Mouse (Mus musculus): ENCODE measurements around the gene Rbp2. TPM values are rescaled to one million over a fixed set of nuclear protein-coding genes. Genes with fewer than 3 reads are reported as not detected.
A peak's percentile ranks its signal among the peaks of the same experiment; 100 is the strongest.

Rbp2 gene
- 69.0 and 485 TPM in 2 replicates for polyA plus RNA-seq (2012; rRNA removed)

DNA sequence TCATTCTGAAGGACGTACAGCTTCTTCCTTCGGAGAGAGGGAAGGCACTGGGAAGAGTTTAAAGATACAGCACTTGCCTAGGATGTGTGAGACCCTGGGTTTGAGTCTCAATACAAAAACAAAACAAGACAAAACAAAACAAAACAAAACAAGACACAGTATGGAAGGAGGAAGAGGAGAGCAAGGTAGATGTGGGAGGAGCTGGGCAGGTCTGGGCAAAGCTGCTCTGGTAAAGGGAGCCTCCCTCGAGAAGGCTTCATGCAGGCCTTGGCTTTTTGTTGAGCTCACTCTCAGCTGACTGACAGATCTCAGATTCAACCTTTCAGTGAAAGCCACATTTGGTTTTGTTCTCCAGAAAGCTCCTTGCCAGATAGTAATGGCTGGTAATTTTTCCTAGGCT, at the start of gene Rbp2:
Rbp2 (plus strand) TSS at position 301 of the 400 bp plus-strand sequence.
- WGBS, result 92% methylated on average over 3 of the region's 3 CpGs
- DNase-seq (ENCODE audit: low read depth, low spot score), result no peak

DNA sequence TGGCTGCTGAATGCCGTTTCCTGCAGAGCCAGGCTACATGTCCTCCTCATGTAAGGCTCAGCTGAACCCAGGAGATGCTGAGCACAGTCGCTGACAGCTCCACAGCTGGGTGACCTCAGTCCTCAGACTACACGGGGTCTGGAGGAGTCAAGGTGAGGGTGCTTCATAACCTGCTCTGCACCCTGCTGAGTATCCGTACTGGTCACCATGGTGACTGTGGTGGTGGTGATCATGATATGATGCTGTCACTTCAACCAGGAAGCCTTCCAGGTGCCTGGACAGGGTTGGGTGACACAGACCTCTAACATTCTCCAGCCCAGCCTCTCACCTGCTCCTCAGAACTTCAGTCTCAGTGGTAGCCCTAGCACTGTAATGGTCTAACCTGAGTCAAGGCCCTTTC, 48.1 kb upstream of the Rbp2 start:
- DNase-seq (ENCODE audit: low read depth, low spot score), result no peak
- WGBS, result 85% methylated on average over 4 of the region's 4 CpGs

DNA sequence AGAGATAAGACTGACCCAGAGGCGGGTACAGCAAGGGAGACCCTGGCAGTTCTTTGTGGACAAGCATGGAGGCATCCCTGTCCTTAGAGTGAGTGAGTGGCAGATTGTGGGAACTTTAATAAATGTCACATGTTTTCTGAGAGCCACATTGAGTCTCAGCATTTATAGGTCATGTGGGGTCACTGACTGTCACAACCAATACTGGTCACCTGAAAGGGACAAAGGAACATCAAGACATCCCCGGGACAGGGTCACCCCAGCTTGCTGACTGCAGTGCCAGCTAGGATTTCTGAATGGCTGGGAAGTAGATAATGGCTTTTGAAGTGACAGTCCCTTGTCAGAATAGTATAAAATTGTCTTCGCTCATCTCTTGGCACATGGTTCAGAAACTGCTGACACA, 46.8 kb upstream of the Rbp2 start:
- 85% methylated on average over 3 of the region's 3 CpGs for WGBS

DNA sequence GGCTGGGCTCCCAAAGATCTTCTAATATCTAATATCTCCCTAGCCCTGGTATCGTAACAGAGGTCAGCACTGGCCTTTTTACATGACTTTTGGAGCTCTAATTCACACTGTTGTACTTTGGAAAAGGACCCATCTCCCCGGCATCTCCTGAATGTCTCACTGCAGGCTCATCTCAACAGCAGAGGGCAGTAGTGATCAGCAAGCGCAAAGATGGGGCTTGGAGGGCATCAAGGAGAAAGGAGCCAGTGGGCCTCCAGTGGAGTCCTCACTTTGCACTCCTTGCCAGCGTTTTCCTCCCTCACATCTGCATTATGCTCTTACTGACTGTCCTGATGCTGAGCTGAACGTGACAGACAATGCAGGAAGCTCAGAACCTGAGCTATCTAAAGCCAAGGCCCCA, 43.3 kb upstream of the Rbp2 start:
- peak; percentile 16 for DNase-seq (ENCODE audit: low read depth, low spot score)
- 36% methylated on average over 5 of the region's 5 CpGs for WGBS

More for the DNA sequence above, 46.8 kb upstream of the Rbp2 start:
- no peak for DNase-seq (ENCODE audit: low read depth, low spot score)

DNA sequence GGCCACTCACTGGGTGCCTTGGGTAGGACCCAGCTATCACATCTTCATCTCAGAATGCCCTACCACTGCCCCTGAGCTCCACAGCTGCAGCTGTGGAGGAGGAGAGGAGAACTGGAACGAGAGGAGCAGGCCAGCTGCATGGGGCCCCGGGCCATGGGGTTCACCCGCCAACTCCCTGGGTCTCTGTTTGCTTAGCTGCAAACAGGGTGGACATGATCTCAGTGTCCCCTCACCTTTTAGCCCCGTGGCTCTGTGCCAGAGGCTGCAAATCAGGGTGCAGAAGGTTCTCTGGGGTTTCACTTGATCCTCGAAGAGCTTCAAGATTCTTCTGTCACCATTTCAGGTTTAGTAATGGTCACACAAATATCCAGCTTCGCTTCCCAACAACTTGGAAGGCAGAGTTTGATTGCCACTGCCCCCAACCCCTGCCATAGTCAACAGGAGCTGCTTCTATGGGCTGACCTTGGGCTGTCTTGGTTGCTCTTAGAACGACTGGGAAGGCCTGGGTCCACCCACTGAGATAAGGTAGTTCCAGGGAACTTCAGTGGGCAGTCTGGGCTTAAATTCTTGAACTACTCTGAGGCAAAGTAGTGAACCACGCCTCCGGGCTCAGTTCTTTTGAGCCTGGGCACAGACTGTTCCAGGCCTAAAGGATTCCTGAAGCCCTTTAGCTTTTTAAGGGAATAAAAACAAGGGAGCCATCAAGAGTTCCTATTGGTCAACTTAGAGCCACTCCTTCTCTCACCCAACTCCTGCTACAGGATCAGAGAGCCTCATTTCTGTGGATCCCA, 40.4 kb upstream of the Rbp2 start:
- 68% methylated on average over 9 of the region's 9 CpGs for WGBS
- no peak for DNase-seq (ENCODE audit: low read depth, low spot score)

DNA sequence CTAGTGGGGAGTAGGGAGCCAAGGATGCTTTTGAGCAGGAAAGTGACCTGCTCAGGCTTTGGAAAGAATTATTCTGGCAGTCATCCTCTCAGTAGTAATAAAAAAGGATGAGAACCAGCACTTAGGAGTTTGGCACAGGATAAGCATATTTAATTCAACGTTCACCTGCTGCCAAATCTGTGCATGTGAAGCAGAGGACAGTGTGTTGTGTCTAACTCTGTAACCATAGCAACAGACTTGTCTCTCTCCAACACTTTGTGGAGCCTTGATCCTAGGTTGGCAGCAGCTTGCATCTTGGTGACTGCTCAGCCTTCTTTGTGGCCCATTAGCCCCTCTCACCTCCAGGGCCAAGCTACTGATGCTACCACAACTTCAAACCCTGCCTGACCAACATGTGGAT, 34.9 kb upstream of the Rbp2 start:
- WGBS, result 36% methylated on average over 1 of the region's 1 CpGs
- DNase-seq (ENCODE audit: low read depth, low spot score), result no peak

DNA sequence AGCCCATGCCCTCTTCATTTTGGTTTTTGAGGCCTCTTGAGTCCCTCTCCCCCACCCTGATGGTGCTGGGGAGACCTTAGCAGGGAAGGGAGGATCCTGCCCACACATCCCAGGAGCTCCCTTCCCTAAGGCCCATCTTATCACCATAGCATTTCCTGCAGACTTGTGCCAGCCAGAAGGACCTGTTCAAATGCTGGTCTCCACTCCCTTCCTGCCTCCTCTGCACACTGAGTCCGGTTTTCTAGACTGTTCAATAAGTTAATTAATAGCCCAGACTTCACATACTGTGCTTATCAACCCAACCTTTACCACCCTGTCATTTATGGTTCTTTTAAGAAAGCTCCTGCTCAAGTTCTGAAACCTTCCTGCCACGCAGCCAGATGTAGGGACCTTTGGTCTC, 19.2 kb upstream of the Rbp2 start:
- no peak for DNase-seq (ENCODE audit: low read depth, low spot score)
- 22% methylated on average over 2 of the region's 2 CpGs for WGBS

DNA sequence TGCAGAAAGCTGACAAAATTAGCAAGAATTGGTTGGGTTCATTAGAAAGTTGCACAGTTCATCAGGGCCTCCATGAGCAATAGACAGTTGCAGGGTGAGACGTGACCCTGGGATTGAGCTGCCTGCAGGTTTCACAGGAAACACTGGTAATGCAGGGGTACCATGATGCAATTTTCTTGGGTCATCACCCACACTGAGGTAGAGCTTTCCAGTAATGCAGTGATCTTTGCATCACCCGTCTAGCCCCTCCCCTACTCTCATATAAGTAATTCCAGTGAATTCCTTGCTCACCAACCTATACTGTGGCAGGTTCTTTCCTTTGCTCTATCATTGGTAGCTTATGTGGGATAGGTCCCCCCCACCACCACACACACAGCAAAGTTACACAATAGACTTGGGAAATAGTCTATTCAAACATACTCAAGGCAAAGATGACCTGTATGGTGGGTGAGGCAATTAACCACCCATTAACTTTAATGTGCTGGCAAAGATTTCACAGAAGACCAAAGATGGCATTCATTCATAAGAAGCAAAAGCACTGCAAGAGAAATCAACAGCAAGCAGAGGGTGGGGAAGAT, 5.7 kb upstream of the Rbp2 start:
- 72% methylated on average over 2 of the region's 2 CpGs for WGBS
- no peak for DNase-seq (ENCODE audit: low read depth, low spot score)

DNA sequence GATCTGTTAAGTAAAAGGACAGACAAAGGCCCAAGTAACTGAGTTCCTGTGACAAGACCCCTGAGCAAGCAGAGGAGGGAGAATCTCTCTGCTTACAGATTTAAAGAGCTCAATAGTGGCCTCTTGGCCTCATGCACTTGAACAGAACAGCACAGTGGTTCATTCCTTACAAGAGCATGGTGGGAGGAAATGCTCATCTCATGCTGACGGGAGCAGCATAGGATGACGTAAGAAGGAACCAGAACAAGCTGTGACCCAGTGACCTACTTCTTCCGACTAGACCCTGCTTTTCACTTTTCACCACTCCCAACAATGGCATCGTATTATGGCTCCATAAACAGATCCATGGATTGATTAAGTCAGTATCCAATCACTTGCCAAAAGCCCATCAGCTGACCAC, 3.7 kb upstream of the Rbp2 start:
- 71% methylated on average over 4 of the region's 4 CpGs for WGBS
- DNase-seq (ENCODE audit: low read depth, low spot score), result no peak

DNA sequence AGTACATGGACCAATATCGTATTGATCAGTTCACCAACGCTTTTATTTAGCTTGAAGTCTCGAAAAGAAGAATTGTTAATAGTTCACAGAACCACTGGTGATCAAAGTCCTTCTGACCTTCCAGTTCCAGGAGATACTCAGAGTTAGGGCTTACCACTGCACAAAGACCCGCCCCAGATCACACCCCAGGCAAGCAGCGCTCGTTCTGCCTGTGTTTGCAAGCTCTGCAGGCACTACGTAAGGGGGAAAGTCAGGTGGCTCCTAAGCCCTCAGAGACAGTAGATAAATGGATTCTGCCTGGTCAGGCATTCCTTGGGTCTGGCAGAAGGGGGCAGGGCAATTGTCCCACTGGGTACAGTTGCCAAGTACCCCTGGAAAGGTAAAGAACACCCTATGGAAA, 895 bp upstream of the Rbp2 start:
- 77% methylated on average over 7 of the region's 7 CpGs for WGBS
- no peak for DNase-seq (ENCODE audit: low read depth, low spot score)

DNA sequence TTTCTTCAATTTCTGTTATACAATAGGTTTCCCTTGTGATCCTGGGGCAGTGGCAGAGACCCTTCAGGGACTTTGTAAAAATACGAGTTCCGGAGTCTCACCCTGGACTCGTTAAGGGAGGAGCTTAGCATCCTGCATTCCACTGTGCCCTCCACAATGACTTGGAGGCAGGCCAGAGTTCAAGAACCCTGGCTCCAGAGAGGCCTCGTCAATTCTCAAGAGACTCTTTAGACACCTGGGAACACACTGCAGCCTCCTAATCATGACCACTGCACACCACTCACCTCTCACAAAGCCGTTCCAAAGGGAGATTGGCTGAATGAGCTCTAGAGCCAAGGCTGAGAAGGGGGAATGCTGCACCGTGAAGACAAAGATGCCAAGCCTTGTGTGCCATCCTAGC, 1.4 kb downstream of the Rbp2 start:
- 57% methylated on average over 6 of the region's 6 CpGs for WGBS
- DNase-seq (ENCODE audit: low read depth, low spot score), result no peak

DNA sequence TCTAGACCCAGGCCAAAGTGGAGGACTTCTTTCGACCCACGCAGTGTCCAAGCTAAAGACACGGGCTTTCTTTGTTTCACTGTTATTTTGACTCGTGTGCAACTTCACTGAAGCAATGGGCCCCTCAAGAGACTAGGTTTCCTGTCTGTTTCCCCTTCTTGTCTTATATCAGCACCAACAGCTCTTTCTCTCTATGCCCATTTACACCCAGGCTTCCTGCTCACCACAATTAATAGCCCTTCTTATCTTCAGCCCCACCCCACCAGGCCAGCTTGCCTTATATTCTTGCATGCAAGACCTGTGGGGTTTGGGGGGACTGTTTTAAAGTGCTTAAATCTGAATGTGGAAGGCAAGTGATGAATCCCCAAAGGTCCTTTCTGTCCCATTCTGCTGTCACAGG, 3.6 kb downstream of the Rbp2 start:
- no peak for DNase-seq (ENCODE audit: low read depth, low spot score)
- 78% methylated on average over 4 of the region's 4 CpGs for WGBS

DNA sequence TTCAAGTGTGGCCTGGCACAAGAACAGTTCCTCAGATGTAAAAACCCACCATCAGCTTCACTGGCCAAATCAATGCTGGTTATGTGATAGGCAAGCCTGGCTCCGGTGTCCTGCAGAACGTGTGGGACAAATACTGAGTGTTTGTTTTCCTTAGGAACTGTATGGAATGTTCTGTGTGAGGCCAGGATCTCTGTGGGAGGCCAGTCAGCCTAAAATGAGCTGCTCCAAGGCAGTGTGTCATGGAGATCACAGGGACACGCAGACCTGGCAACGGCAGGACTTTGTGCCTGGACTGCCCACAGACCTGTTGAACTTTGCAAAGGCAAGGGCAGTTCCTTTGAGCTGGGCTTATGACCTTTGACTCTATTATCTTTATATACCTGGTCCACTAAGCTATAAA, 4.2 kb downstream of the Rbp2 start:
- 25% methylated on average over 4 of the region's 4 CpGs for WGBS
- DNase-seq (ENCODE audit: low read depth, low spot score), result no peak

DNA sequence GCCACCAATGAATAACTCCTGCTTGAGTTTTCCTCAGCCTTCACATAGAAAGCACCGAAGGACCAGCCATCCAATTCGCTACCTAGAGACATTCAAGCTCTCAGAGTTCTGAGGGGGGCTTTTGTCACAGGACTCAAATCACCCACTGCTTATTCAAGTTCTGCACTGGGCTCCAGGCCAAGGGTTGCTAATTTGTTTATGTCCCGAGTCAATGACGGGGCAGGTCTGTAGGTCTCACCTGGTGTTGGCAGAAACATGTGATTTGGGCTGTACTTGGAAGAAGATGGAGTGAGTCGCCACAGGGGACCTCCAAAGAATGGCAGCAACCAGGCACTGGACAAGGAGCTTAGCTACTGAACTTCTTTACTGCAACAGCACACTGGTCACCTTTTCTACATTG, 5.2 kb downstream of the Rbp2 start:
- DNase-seq (ENCODE audit: low read depth, low spot score), result no peak
- 53% methylated on average over 5 of the region's 5 CpGs for WGBS

DNA sequence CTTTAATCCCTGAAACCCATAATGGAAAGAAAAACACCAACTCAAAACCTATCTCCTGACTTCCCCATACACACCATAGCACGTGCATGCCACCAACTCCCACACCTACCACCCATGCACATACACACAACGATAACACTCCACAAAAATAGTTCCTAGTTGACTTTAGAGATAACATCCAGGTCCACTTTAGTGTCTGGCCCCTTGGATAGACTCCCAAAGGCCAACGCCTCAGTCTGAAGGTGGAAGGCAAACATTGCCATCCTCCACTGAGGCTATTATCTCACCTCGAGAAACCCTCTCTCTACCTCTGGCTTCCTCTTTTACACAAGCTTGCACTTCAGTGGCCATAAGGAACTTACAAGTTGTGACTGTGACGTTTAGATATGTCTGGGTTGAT, 6.3 kb downstream of the Rbp2 start:
- DNase-seq (ENCODE audit: low read depth, low spot score), result no peak
- 36% methylated on average over 5 of the region's 5 CpGs for WGBS

DNA sequence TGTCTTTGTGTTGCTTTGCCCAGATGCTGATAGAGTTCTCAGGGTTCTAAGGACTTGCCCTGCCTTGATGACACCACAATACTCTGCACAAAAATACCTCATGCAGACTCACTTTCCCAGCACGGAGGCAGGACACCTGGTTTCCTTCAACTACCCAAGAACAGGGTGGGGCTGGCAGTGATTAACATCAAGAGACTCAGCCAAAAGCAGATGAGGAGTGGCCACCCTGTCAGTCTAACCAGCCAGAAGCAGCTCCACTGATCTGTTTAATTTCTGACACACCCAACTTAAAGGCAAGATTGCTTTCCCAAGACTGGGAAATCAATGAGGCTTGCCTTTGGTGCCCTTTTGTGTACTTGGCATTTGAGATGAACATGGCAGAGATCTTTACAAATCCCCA, 6.9 kb downstream of the Rbp2 start:
- 17% methylated on average over 1 of the region's 1 CpGs for WGBS
- no peak for DNase-seq (ENCODE audit: low read depth, low spot score)

DNA sequence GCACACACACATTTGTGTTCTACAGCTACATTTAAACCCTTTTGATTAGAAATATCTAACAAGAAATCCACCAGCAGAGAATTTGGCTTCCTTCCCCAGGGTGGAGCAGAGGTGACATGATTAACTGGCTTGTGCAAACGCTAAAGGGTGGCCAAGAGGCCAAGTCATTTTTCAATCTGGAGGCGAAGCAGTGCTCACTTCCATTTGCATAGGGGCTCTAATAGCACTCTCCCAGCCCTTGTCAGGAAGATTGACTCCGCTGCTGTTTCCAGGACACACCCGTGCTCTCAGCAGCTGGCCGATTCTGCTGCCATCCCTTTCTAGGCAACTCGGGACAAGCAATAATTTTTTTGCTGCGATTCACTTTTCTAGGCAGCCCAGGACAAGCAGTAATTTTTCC, 11.2 kb downstream of the Rbp2 start:
- 2% methylated on average over 7 of the region's 7 CpGs for WGBS
- DNase-seq (ENCODE audit: low read depth, low spot score), result no peak

DNA sequence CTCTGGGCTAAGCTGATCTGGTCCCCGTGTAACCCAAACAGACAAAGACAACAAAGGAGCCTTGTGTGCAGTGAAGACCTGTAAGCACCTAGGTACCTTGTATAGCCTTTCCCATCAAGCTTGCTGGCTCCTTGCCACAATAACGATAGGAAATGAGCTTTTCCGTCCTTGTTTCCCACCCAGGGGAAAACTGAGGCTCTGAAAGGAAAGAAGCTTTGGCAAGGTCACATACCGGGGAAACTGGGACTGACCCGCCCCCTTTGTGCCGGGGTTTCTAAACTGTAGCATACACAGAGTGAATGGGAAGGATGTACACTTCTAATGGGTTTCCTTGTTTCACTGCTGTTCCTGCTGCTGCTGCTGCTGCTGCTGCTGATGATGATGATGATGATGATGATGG, 12.1 kb downstream of the Rbp2 start:
- no peak for DNase-seq (ENCODE audit: low read depth, low spot score)
- WGBS, result 22% methylated on average over 6 of the region's 6 CpGs

DNA sequence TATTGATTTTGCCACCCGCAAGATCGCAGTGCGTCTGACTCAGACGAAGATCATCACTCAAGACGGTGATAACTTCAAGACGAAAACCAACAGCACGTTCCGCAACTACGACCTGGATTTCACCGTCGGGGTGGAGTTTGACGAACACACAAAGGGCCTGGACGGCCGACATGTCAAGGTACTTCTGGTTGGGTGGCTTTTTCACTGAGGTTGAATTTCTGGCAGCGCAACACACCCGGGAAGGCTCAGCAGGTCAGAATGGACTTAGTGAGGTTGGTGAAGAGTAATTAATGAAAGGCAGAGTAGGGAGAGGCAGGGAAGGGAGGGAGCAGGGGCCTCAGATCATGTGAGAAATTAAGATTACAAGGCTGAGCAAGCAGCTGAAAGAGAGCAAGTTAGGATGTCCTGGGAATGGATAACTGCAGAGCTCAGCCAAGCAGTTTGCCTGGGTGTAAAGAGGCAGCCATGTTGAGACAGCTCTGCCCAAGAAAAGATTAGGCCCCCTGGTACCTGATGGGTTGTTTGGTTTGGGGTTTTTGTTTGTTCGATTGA, 12.9 kb downstream of the Rbp2 start:
- WGBS, result 77% methylated on average over 17 of the region's 17 CpGs

DNA sequence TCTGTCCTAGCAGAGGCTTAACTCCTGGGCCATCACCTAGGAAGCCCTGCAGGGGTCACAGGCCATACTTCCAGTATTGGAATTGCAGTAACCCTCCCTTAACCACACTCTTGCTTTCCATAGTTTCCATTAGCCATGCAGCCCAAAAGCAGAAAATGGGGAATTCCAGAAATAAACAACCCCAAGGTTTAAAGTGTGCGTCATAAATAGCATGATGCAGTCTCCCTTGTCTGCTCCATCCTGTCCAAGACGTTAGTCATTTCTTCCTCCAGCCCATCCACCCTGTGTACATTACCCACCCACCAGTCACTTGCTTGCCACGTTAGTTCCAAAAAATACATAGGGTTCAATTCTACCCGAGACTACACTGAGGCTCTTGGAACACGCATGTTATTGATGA, 13.7 kb downstream of the Rbp2 start:
- DNase-seq (ENCODE audit: low read depth, low spot score), result no peak
- WGBS, result 75% methylated on average over 5 of the region's 5 CpGs

More for the DNA sequence above, 12.9 kb downstream of the Rbp2 start:
- DNase-seq (ENCODE audit: low read depth, low spot score), result no peak

DNA sequence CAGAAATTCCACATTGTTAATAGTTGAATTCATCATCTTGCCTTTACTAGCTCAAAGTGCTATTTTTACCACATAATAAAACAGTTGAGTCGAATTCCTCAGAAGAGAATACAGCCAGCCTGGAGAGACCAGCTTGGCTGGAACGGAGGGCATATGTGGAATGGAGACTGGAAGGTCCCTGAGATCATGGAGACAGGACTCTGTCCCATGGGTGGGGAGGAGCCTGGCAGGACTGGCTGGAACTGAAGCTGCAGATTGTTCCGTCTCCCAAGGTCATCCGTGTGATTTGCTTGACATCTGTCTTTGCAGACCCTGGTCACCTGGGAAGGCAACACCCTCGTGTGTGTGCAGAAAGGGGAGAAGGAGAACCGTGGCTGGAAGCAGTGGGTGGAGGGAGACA, 21.6 kb downstream of the Rbp2 start:
- DNase-seq (ENCODE audit: low read depth, low spot score), result no peak
- 17% methylated on average over 6 of the region's 6 CpGs for WGBS

All from large intestine, adult 2 months (tissue).